Mouse (Mus musculus) C2C12 (cell line): Measurements from ENCODE around the gene Slc1a3.

Source experiments
- CTCF ChIP-seq: IDR thresholded peaks from one replicate; pipeline ENCODE4 v1.5.1; 2011; ENCODE audit not compliant: control insufficient read depth, insufficient read depth, insufficient read length
- FOSL1 ChIP-seq: IDR thresholded peaks from one replicate; pipeline ENCODE4 v1.8.0; 2011; ENCODE audit warnings: mild to moderate bottlenecking, low read length; ENCODE audit not compliant: poor library complexity, insufficient read depth, severe bottlenecking
- MAX ChIP-seq: IDR thresholded peaks from one replicate; pipeline ENCODE4 v1.6.1; 2011; ENCODE audit warnings: mild to moderate bottlenecking, control low read depth
- MYOD1 ChIP-seq: IDR thresholded peaks from one replicate; pipeline ENCODE4 v1.6.1; 2011; ENCODE audit warnings: low read depth; ENCODE audit not compliant: control insufficient read depth, insufficient read length

GRCm38 (mm10) chr15:8634807-8635206, 75.8 kb downstream of the Slc1a3 start:
- no peak for TF ChIP-seq CTCF
- no peak for TF ChIP-seq MYOD1
- TF ChIP-seq MAX = no peak
- TF ChIP-seq FOSL1 = no peak
